Mouse (Mus musculus): ENCODE measurements around the gene Ankrd60.
A peak's percentile ranks its signal among the peaks of the same experiment; 100 is the strongest.

Gene Ankrd60

GRCm38 (mm10) chr2:173577669-173578557 is at the start of gene Ankrd60:
Gene Ankrd60, minus strand, starts transcription at chr2:173578365.
- DNase-seq (ENCODE audit: extremely low read depth, insufficient read length, low spot score): no peak

GRCm38 (mm10) chr2:173625786-173626185 is 47.6 kb upstream of the Ankrd60 start:
- DNase-seq (ENCODE audit: extremely low read depth, insufficient read length, low spot score): no peak

GRCm38 (mm10) chr2:173624667-173625066 is 46.5 kb upstream of the Ankrd60 start:
- no peak for DNase-seq (ENCODE audit: extremely low read depth, insufficient read length, low spot score)

- DNase-seq (ENCODE audit: extremely low read depth, insufficient read length, low spot score): no peak
Observed at GRCm38 (mm10) chr2:173622173-173622601, 44.0 kb upstream of the Ankrd60 start.

GRCm38 (mm10) chr2:173620645-173621044 is 42.5 kb upstream of the Ankrd60 start:
- no peak for DNase-seq (ENCODE audit: extremely low read depth, insufficient read length, low spot score)

GRCm38 (mm10) chr2:173619132-173619531 is 41.0 kb upstream of the Ankrd60 start:
- DNase-seq (ENCODE audit: extremely low read depth, insufficient read length, low spot score): no peak

GRCm38 (mm10) chr2:173616156-173616555 is 38.0 kb upstream of the Ankrd60 start:
- DNase-seq (ENCODE audit: extremely low read depth, insufficient read length, low spot score): no peak

GRCm38 (mm10) chr2:173615378-173616081 is 37.4 kb upstream of the Ankrd60 start:
- DNase-seq (ENCODE audit: extremely low read depth, insufficient read length, low spot score): no peak

GRCm38 (mm10) chr2:173608020-173608958 is 30.1 kb upstream of the Ankrd60 start:
- DNase-seq (ENCODE audit: extremely low read depth, insufficient read length, low spot score): peak; percentile 32

GRCm38 (mm10) chr2:173606415-173606804 is 28.2 kb upstream of the Ankrd60 start:
- DNase-seq (ENCODE audit: extremely low read depth, insufficient read length, low spot score): no peak

GRCm38 (mm10) chr2:173605713-173606414 is 27.7 kb upstream of the Ankrd60 start:
- DNase-seq (ENCODE audit: extremely low read depth, insufficient read length, low spot score): no peak

- DNase-seq (ENCODE audit: extremely low read depth, insufficient read length, low spot score): no peak
Observed at GRCm38 (mm10) chr2:173601861-173602260, 23.7 kb upstream of the Ankrd60 start.

GRCm38 (mm10) chr2:173595374-173595781 is 17.2 kb upstream of the Ankrd60 start:
- DNase-seq (ENCODE audit: extremely low read depth, insufficient read length, low spot score): no peak

GRCm38 (mm10) chr2:173594313-173595063 is 16.3 kb upstream of the Ankrd60 start:
- DNase-seq (ENCODE audit: extremely low read depth, insufficient read length, low spot score): no peak

- no peak for DNase-seq (ENCODE audit: extremely low read depth, insufficient read length, low spot score)
Observed at GRCm38 (mm10) chr2:173593841-173594240, 15.7 kb upstream of the Ankrd60 start.

- DNase-seq (ENCODE audit: extremely low read depth, insufficient read length, low spot score): no peak
Observed at GRCm38 (mm10) chr2:173592781-173593180, 14.6 kb upstream of the Ankrd60 start.

GRCm38 (mm10) chr2:173587411-173587810 is 9.2 kb upstream of the Ankrd60 start:
- DNase-seq (ENCODE audit: extremely low read depth, insufficient read length, low spot score): no peak

GRCm38 (mm10) chr2:173586118-173586968 is 8.2 kb upstream of the Ankrd60 start:
- peak; percentile 60 for DNase-seq (ENCODE audit: extremely low read depth, insufficient read length, low spot score)

All from 3134 (cell line).